Comparison of ENCODE assay signal across 11 mouse cellular contexts in the genomic region with DNA sequence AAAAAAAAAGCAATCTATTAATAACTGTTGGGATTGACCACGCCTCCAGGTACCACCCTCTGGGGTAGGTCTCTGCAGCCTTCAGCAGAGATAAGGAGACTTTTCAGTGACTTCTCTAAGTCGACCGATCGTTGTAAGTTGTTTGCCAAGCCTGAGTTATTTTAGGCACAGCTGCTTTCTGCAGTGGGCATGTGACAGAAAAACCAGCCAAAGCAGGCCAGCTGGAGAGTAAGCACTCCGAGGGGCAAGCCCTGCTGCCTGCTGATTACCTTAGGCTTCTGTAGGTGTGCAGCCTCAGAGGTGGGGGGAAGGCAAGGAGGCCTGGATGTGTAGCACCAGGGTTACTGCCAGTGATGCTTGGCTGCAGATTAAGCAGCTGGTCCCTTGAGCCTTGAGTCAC.
DNase-seq lines count a peak whose midpoint lies in the region; ATAC-seq lines count a peak whose summit lies in the region.
"Had no signal": no experiment of that assay in that cellular context is flagged by ENCODE, and none has a peak within 500 bp of the region (broad histone marks: within the 10 kb centered on the region; RNA-seq: fewer than 3 reads in every experiment).

No protein-coding gene starts in this region.

- ATAC-seq in erythroblast, adult 5-6 weeks (replicated peaks; ENCODE audit: low FRiP score, poor library complexity, severe bottlenecking), result no peak
- ATAC-seq: midbrain, embryonic 15.5 days had no signal

- intact Hi-C loops in heart, postnatal 25 days (cut with DNase I), result no loop called here
- intact Hi-C loops in heart, postnatal 10 days (cut with DNase I), result no loop called here

- peak; percentile 96 for DNase-seq in heart, adult 11 months
- DNase-seq in heart, postnatal 25 days (ENCODE audit: low spot score), result no peak
- DNase-seq in B cell, adult 2 months, result peak; percentile 21
- DNase-seq in MEL-GATA-1-ER (ENCODE audit: extremely low read depth, low read depth), result peak; percentile 2
- DNase-seq in heart, postnatal 10 days, result peak; percentile 64 to 69
- no peak for DNase-seq in testis, postnatal 10 days (ENCODE audit: low spot score)
- DNase-seq: adrenal gland, postnatal 36 days; kidney, adult 9 months; thymus, postnatal 4 days had no signal

Comparison
In these comparisons a context has a peak if more than half of its experiments do, and no peak if none do; other contexts are left out.
1. DNase-seq: peak in heart, adult 11 months (single experiment), B cell, adult 2 months (2 of 2), MEL-GATA-1-ER (single experiment) and heart, postnatal 10 days (2 of 2); none in heart, postnatal 25 days (single experiment) and testis, postnatal 10 days (single experiment).